Mouse (Mus musculus): ENCODE results near the gene Vegfb.

Vegfb gene

GRCm38 (mm10) chr19:6941372-6942248, 45.8 kb downstream of the Vegfb start, which contains the start of gene Bad:
TSS of gene Bad (plus strand) at chr19:6941861.
- peak; percentile 98 for DNase-seq (ENCODE audit: low read depth)

- peak; percentile 28 for DNase-seq (ENCODE audit: low read depth)
Measured at GRCm38 (mm10) chr19:6940396-6941351, 46.8 kb downstream of the Vegfb start.

- no peak for DNase-seq (ENCODE audit: low read depth)
Measured at GRCm38 (mm10) chr19:6939106-6940002, 48.1 kb downstream of the Vegfb start.

- DNase-seq (ENCODE audit: low read depth): no peak
Measured at GRCm38 (mm10) chr19:6937541-6938465, 49.6 kb downstream of the Vegfb start.

GRCm38 (mm10) chr19:6936299-6936698, 51.2 kb downstream of the Vegfb start:
- DNase-seq (ENCODE audit: low read depth): peak; percentile 43

GRCm38 (mm10) chr19:6934195-6934977, 53.1 kb downstream of the Vegfb start, which contains the start of gene Kcnk4:
TSS of gene Kcnk4 (minus strand) at chr19:6934515.
- DNase-seq (ENCODE audit: low read depth): no peak

- DNase-seq (ENCODE audit: low read depth): peak; percentile 35
Measured at GRCm38 (mm10) chr19:6933436-6934194, 53.8 kb downstream of the Vegfb start.

- DNase-seq (ENCODE audit: low read depth): no peak
Measured at GRCm38 (mm10) chr19:6933102-6933435, 54.4 kb downstream of the Vegfb start.

Measured in NIH3T3 (cell line).